Mouse (Mus musculus) bone marrow macrophage, adult 2 months (primary cell): Measurements from ENCODE around the gene Pmepa1.

Source experiments
- CTCF ChIP-seq: IDR thresholded peaks from 2 replicates; pipeline ENCODE4 v1.5.1; 2012; ENCODE audit warnings: low read depth, mild to moderate bottlenecking, low read length, moderate library complexity
- POLR2A ChIP-seq: IDR thresholded peaks from 2 replicates; pipeline ENCODE4 v1.6.1; 2012; ENCODE audit warnings: mild to moderate bottlenecking, low read depth, low read length, borderline replicate concordance

GRCm38 (mm10) chr2:173243616-173244015 is 32.7 kb downstream of the Pmepa1 start:
- TF ChIP-seq CTCF (no peak), POLR2A (no peak)
